Mouse (Mus musculus) spleen, postnatal 4 days (tissue): ENCODE data around the gene Tmem235.

ENCODE experiments used
- DNase-seq, 2 experiments: peaks; one replicate each; pipeline ENCODE4 v3.0.0; 2022; ENCODE audit warnings: low spot score in 2 of 2

Gene Tmem235

DNA sequence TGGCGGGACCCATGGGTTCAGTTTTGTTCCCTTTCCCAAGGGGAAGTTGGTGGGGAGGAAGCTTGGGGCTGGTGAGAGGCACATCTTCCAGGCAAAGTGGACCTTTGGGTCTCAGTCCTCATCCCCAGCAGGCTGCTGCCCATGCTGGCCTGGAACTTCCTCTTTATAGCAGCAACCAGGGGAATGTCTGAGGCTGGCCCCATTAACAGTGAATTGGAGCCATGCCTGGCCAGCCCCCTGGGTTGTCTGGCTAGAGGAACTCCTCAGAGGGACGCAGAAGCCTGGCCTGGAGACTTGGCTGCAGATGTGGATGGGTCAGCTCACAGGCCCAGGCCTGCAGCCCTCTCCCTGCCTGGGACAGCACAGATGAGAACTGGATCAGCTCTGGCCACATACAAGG is 4.3 kb downstream of the Tmem235 start:
- DNase-seq = no peak

- DNase-seq = no peak
These were observed 5.4 kb downstream of the Tmem235 start for GRCm38 (mm10) chr11:117865988-117866387.

DNA sequence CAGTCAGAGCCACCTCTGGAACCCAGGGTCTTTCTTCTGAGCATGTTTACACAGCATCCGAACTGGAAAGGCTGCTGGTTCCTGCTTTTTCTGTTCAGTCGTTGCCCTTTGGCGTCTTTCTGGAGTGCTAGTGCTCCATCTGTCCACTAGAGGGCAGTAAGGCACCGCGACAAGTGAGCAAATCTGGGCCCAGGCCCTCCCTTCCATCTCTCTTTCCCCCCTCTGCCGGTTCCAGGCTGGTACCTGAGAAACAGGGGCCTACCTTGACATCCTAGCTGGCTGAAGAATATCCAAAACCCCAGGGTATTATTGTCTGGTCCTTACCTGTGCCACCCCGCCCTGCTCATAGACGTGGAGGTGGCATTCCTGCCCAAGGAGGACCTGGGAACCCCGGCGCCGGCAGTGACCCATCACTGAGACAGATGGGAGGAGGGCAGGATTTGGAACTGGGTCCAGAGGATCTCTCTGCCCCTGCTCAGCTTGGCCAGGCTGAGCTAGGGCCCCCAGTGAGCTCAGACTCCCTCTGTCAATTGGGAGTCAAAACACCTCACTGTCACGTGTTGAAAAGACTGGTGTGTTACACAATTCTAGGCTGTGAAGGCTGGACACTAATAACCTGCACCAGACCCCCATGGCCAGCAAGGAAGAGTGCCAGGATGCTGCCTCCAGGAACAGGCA is 10.3 kb downstream of the Tmem235 start:
- peak; percentile 71 to 84 for DNase-seq

- no peak for DNase-seq
These were observed 10.8 kb downstream of the Tmem235 start for GRCm38 (mm10) chr11:117871376-117871775.

DNA sequence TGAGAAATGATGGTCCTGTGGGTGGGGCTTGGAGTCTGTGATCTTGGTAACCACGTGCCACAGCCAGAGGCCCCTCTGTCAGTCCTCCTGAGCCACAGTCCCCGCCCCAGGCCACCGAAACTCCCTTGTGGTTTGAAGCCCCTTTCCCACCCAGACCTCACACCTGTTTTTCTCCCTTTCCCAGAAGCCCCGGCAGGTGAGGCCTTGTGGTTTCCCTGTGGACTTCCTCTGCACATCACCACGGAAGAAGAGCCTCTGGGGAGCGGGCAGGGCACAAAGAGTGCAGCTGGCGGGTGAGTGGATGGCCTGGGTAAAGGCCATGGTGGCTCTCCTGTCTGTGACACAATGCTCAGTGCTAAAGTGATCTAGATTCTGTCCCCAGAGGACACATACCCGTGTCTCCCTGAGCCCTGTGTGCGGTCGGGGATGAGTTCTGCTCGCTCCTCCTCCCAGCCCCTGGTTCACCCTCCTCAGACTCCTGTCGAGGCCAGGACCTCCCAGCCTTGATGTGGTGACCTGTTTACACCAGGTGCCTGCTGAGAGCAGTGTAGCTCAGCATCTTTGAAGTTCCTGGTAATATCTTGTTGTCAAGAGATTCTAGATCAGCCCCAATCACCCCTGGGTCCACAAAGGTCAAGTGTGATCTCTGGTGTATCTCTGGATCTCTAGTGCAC is 11.5 kb downstream of the Tmem235 start:
- DNase-seq = peak; percentile 57 to 78

- peak; percentile 45 to 79 for DNase-seq
These were observed 12.5 kb downstream of the Tmem235 start, which contains the start of gene Tha1 for GRCm38 (mm10) chr11:117872861-117873608. TSS of gene Tha1 (minus strand) at chr11:117873481.

GRCm38 (mm10) chr11:117874419-117874818 is 13.9 kb downstream of the Tmem235 start:
- no peak for DNase-seq

- no peak for DNase-seq
These were observed 15.1 kb downstream of the Tmem235 start for GRCm38 (mm10) chr11:117875681-117876080.

DNA sequence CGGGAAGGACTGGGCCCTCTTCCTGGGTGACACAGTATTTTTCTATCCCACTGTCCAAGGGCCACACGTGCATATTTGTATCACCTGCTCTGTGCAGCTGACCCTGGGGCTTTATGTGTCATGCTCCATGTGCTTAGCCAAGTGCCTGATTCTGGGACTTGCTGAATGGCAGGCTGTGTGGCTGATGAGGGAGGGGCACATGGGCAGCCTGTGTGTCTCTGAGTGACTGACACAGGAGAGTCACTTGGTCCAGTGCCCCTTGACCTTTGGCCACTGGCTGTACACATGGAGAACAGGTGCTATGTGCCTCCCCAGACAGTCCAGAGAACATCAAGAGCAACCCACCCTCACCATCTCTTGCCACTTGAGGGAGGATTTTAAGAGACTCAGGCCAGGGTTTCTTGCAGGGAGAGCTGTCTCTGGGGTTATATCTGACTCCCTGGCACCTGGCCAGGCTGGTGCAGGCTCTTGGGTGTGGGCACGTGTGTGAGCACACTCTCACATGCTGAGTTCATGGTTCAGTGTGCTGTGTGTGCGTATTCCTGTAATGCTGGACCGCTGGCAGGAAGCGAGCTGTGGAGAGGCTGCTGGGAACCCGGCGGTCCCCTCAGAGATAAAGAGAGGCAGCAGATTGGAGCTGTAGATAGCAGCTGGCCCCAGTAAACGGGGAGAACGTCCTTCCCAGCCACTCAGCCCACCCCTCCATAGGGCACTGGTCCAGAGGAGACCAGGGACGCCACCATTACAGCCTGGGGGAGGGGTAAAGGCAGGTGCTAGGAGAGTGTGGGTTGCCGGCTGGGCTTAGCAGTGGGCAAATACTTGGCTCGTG is 17.6 kb downstream of the Tmem235 start:
- DNase-seq = peak; percentile 53 to 73

- no peak for DNase-seq
These were observed 18.3 kb downstream of the Tmem235 start for GRCm38 (mm10) chr11:117878892-117879291.

DNA sequence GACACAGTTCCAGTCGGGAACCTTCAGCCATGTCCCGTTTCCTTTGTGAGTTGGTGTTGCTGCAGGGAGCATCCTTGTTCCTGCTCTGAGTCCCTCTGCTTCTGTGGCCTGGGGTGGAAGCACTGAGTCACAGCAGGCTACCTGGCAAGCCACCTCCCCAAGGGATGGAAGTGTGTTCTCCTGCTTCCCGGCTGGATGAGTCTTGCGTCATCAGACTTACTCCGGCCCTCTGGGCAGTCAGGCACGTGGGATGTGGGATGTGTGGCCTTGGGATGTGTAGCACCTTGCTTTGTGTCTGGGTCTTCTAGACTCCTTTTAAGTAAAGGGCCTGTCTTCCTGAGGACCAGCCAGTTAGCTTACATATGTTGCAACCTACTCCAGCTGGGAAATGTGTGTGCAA is 19.1 kb downstream of the Tmem235 start:
- DNase-seq = no peak

DNA sequence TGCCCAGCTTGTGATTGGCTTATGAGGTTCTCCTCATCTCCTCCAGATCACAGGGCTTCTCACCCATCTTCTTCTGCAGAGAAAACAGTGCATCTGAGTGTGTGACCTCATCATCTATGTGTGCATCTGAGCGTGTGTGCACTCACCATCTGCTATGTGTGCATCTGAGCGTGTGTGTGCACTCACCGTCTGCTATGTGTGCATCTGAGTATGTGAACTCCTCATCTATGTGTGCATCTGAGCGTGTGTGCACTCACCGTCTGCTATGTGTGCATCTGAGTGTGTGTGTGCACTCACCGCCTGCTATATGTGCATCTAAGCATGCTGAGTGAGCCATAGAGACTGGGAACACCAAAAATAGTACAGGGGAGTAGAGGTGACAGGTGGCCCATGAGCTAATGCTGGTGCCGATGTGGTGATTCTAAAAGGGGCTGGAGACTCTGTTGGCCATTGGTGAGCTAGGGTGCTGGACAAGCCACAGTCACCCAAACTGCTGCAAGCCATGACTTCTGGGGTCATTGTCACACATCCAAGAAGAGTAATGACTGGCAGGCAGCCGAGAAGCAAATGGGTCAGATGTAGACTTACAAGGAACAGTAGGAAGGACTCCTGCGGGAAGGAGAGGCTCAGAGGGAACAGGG is 19.9 kb downstream of the Tmem235 start:
- no peak for DNase-seq

GRCm38 (mm10) chr11:117880977-117881358 is 20.4 kb downstream of the Tmem235 start:
- DNase-seq = no peak

- no peak for DNase-seq
These were observed 21.2 kb downstream of the Tmem235 start for GRCm38 (mm10) chr11:117881787-117882186.

DNA sequence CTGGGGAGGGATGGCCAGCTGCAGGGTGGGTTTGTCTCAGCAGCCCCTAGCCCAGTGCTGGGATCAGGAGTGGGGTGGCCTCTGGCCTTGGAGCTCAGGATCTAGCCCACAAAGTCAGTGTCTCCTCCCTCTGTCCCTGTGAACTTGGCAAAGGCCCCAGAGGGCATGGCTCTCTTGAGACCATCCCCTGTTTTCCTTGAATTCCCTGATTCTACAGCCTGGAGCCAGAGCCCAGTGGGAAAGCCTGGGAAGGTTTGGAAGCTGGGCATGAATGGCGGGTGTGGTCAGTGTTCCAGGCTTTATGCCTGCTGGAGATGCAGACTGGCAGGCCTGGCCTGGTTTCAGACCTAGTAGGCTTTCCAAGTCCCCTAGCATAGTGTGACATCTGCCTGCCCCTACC is 21.7 kb downstream of the Tmem235 start:
- no peak for DNase-seq

DNA sequence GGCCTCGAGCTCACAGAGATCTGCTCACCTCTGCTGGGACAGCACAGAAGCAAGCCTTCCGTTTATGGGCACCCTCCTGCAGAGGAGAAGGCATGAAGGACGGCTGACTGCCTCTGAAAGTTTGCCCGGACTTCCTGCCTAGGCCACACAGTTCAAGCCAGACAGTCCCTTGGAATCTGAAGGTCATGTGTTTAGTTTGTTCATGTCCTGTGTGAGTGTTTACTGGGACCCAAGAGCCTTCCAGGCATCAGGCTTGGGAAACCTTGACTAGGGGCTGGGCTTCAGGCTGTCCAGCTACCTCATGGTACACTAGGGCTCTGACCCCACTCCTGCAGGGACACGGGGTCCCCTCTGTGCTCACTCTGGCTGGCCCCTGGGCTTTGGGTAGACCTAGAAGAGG is 25.4 kb downstream of the Tmem235 start:
- no peak for DNase-seq

- no peak for DNase-seq
These were observed 27.8 kb downstream of the Tmem235 start for GRCm38 (mm10) chr11:117888168-117888852.

DNA sequence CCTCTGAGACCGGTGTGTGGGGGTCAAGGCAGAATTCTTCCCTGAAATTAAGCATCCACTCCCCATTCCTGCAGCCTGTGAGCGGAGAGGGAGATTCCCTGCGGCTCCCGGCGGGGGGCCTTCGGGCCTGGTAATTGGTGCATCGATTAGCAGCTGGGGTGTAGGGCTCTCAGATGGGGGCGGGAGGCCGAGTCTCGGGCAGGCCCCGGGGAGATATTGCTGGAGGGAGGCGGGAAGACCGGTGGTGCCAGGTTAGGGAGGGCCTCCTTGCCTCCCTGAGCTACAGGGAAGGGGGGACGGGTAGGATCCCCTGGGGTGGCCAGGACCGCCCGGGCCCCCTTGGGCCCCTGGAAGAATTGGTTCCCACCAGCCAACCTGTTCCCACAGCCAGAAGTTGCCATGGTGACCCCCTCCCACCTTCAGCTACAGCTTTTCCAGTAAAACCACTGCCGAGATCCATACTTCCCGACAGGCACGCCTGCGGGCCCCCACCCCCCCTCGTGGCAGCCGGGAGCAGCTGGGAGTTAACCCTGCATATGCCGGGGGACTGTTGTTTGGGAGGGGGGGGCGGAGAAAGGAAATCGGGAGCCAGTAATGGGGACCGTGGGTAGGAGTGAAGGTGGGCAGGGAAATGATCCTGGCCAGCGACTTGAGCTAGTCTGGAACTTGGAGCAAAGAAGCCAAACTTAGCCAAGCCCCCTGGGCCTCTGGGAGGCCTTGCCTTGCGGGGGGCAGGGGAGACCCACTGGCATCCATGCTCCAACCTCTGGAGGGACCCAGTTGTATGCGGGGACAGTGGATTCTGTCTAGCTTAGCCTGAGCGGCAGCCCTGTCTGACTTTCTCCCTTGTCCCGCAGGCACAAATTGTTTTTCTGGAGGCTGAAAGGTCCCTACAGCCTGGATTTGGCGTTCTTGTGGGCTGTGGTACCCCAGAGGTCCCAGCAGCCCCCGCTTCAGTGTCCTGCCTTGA is 28.6 kb downstream of the Tmem235 start:
- no peak for DNase-seq

GRCm38 (mm10) chr11:117889887-117890340 is 29.4 kb downstream of the Tmem235 start:
- DNase-seq = no peak
